Mouse (Mus musculus) liver, adult 2 months (tissue): ENCODE results near the gene Cd80.

Experiments
- CTCF ChIP-seq: fragments of 200-500 bp; IDR thresholded peaks from 2 replicates; pipeline ENCODE4 v1.5.1; 2011; ENCODE audit warnings: low read depth, low read length, control low read depth
- POLR2A ChIP-seq: fragments of 200-500 bp; IDR thresholded peaks from 2 replicates; pipeline ENCODE4 v1.6.1; 2011; ENCODE audit warnings: low read length, control low read depth; ENCODE audit not compliant: insufficient read depth; ENCODE audit errors: extremely low read depth

DNA sequence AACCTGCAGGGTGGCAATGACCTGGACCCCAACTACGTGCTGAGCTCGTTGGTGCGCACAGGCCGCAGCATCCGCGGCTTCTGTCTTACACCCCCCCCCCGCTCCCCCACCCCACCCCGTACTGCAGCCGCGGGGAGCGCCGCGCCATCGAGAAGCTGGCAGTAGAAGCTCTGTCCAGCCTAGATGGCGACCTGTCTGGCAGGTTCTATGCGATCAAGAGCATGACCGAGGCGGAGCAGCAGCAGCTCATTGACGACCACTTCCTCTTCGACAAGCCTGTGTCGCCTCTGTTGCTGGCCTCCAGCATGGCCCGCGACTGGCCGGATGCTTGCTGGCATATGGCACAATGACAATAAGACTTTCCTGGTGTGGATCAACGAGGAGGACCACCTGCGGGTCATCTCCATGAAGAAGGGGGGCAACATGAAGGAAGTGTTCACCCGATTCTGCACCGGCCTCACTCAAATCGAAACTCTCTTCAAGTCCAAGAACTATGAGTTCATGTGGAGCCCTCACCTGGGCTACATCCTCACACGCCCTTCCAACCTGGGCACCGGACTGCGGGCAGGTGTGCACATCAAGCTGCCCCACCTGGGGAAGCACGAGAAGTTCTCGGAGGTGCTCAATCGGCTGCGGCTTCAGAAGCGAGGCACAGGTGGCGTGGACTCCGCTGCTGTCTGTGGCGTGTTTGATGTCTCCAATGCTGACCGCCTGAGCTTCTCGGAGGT, 28.4 kb downstream of the Cd80 start:
- TF ChIP-seq POLR2A (no peak), CTCF (no peak)
